Mouse (Mus musculus): Measurements from ENCODE around the gene Nav2. TPM values are rescaled to one million over a fixed set of nuclear protein-coding genes. Genes with fewer than 3 reads are reported as not detected.

Gene Nav2
- total and polyA plus RNA-seq, 3 experiments, result 4.8 to 6.9 (median 6.4) TPM

GRCm38 (mm10) chr7:49004402-49004801, 95.9 kb downstream of the Nav2 start:
- peak; percentile 20 for DNase-seq

DNA sequence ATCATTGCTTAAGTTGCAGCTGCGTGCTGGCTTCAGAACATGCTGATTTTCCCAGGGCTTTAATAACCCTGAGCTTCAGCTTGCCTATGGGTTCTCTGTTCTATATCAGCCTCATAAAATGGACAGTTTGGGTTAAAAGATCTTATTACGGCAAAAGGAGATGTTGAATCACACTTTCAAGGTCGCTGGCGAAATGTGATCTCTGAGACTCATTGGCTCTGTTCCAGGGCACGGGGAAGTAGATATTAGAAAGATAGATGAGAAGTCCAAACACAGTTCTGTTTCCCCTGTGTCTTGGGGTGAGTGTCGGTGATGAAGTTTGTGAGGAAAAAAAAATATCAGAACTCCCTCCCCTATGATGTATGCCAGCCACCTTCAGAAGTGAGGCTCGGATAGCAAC, 98.4 kb downstream of the Nav2 start:
- DNase-seq, result peak; percentile 71

- DNase-seq, result no peak
Measured at GRCm38 (mm10) chr7:49010739-49011138, 102.2 kb downstream of the Nav2 start.

- no peak for DNase-seq
Measured at GRCm38 (mm10) chr7:49012027-49012426, 103.5 kb downstream of the Nav2 start.

GRCm38 (mm10) chr7:49014480-49014879, 106.0 kb downstream of the Nav2 start:
- no peak for DNase-seq

DNA sequence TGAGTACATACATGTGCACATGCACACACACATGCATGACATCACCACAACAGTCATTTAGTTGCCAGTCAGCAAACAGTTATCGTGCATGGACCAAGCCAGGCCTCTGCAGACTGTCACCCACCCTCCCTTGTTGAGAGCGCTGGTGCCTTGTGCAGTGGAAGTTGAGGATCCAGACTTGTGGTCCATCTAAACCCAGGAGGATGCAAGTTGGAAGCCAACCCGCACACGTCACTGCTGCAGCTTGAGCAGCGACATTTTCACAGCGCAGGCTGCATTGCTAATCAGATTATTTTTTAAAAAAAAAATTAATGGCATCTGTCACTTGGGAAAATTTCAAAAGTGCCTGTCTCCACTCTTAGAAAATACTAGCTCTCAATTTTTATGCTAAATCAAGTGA, 106.8 kb downstream of the Nav2 start:
- DNase-seq, result no peak

DNA sequence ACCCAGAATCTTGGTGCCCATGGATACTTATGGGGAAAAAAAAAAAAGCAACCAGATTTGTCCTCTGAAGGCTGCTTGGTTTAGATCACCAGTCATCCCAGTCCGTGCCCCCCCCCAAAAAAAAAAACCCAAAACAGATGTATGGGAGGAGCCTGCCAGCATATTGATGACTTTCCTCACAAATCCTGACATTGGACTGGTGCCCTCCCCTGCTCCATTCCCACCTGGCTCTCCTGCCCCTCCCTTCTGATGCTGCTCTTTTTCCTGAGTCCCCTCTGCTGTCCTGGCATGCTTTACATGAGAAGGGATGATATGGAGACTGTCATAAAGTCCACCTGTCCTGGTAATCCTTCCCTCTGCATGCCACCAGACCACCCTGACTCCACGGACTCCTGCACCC, 107.6 kb downstream of the Nav2 start:
- DNase-seq, result no peak

DNA sequence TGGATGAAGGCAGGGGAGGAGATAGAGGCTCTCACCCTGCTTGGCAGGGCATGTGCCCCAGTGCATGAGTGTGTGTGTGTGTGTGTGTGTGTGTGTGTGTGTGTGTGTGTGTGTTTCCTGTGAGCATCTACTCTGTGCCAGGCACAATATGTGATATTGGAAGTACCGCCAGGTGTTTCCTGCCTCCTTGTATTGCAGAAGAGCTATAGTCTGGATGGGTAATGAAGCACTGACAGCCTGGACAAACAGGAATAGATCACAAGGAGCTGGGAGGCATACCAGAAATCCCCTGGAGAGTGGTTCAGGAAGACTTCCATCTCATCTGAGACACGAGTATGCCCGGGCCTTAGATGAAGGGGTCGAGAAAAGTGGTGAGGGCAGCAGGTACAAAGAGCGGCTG, 109.3 kb downstream of the Nav2 start:
- no peak for DNase-seq

GRCm38 (mm10) chr7:49018478-49018914, 110.0 kb downstream of the Nav2 start:
- DNase-seq, result no peak

- no peak for DNase-seq
Measured at GRCm38 (mm10) chr7:49025026-49025815, 116.7 kb downstream of the Nav2 start.

GRCm38 (mm10) chr7:49025991-49026390, 117.5 kb downstream of the Nav2 start:
- no peak for DNase-seq

- no peak for DNase-seq
Measured at GRCm38 (mm10) chr7:49026466-49026865, 118.0 kb downstream of the Nav2 start.

DNA sequence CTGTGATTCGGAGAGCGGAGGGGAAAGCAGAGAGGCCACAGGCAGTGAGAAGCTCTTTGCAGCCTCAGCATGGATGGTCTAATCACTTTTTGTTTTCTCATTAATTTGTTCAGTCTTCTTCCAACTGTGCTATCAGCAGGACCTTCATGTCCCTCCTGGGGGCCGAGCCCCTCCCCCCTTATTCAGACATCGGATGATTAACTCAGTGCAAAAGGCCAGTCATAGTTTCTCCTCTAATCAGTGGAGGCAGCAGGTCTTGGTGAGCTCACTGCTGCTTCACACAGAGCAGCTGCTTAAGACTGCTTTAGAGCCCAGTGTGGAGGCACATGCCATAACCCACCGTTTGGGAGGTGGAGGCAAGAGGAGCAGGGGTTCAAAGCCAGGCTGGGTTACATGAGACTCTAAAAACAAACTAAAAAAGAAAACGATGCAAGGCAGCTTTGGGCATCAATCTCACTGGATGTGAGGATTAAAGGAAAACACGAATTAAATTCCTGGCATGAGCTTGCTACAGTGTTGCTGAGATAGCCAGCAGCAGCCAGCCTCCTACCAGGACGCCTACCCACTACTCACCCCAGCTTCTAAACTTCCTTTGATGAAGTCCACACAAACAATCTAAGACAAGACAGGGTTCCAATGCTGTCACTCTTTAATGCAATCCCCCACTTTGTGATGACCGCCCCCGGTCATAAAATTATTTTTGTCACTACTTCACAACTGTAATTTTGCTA, 120.9 kb downstream of the Nav2 start:
- DNase-seq, result no peak

GRCm38 (mm10) chr7:49032216-49032615, 123.7 kb downstream of the Nav2 start:
- no peak for DNase-seq

DNA sequence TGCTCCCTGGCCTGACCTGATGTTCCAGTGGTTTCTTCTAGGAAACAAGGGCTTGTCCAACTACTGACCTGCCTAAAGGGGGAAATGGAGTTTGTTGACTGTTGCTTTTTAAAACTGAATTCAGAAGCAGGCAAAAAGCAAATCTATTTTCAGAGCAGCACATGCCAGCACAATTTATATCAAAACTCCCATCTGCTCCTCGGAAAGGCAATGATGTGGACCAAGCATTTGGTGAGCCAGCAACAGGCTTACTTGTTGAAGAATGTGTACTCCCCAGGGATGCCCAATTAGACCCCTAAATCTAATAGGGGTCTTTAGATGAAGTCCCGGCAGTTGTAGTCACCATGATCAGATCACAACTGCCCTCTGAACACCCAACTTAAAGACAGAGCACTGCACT, 125.7 kb downstream of the Nav2 start:
- no peak for DNase-seq

GRCm38 (mm10) chr7:49040163-49040562, 131.6 kb downstream of the Nav2 start:
- DNase-seq, result no peak

DNA sequence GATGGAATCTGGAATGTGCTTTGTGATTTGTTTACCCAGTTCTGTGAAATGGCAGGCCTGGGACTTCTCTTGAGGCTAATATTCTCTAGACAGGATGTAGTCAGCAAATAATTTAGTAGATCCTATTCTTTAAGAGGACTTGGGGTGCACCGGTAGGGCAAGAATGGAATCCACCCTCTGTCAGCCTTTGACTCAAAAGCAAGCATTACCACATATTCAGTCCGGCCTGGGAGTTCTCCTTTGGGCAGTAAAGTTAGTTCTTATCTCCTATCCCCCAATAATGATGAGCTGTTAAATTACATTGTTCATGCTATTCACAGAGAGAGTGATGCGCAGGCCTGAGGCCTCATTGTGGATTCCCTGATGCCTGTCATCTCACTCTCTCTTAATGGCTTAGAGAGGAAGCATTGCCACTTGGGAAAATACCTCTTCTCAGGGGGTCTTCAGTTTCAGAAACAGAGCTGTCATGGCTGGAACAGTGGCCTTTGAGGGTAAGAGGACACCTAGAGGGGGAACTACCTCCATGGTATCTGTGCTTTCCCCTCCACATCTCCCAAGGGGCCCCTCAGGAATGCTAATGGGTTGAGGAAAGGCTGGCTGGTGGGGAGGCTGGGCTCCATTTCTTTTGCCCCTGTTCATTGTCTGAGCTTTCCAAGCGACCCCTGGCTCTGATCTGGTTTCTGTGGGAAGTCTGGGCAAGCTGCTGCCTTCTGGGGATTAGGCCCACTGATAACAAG, 133.0 kb downstream of the Nav2 start:
- no peak for DNase-seq

- DNase-seq, result no peak
Measured at GRCm38 (mm10) chr7:49045499-49046346, 137.2 kb downstream of the Nav2 start.

DNA sequence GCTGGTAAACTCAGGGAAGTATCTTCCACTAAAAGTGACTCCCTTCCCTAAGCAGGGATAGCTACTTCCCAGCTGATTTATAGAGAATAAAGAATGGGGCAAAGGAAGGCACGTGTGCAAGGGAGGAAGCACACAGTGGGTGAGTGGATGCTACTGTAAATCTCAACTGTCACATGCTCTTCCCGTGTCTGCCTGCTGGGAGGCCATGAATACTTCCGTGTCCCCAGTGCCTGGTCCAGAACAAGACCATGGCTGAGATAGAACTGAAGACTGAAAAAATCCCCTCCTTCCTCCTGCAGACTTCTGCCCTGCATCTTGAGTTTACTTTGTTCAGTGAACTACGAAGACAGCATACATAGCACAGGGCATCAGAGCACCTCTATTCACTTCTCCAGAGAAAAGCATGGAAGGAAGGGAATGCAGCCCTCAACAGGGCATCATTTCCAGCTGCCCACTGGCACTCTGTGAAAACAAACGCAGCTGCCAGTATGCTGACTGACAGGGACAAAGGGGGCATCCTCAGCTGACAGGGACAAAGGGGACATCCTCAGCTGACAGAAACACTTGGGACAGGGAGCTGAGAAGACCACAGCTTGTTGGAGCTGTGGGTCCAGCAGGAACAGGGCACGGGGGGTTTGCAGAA, 138.0 kb downstream of the Nav2 start:
- DNase-seq, result no peak

DNA sequence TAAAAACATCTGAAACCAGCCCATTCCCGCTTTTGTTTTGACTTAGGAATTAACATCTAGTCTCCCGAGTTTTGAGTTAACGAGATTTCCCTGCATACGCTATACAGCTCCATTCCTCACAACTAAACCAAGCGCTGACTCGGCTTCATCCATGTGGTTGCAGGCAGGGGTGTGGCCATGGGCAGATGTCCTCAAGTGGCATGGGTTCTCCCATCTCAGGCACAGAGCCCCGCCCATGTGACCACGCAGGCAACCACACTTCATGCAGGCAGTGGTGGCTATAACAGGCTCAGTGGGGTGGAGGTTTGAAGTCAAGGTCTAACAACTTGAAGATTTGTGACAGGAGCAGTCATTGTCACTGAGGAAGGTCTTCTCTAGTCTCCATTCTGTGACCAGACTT, 138.8 kb downstream of the Nav2 start:
- DNase-seq, result no peak

- DNase-seq, result no peak
Measured at GRCm38 (mm10) chr7:49052871-49053618, 144.5 kb downstream of the Nav2 start.

Data from adrenal gland, adult 2 months (tissue).